Mouse (Mus musculus) ES-E14 (cell line): ENCODE measurements around the gene Sh3gl2.

ENCODE experiments used
- CHD2 ChIP-seq: IDR thresholded peaks from 2 replicates; pipeline ENCODE4 v1.6.1; 2014; ENCODE audit warnings: mild to moderate bottlenecking, low read depth, low read length, inconsistent platforms
- HCFC1 ChIP-seq: IDR thresholded peaks from 2 replicates; pipeline ENCODE4 v1.6.1; 2012; ENCODE audit warnings: low read length, inconsistent platforms, borderline replicate concordance; ENCODE audit not compliant: insufficient read depth
- MAFK ChIP-seq: IDR thresholded peaks from 2 replicates; pipeline ENCODE4 v1.6.1; 2014; ENCODE audit warnings: mild to moderate bottlenecking, low read depth, low read length, inconsistent platforms; ENCODE audit not compliant: insufficient read depth
- ZC3H11A ChIP-seq: IDR thresholded peaks from 2 replicates; pipeline ENCODE4 v1.6.1; 2012; ENCODE audit warnings: low read depth, mild to moderate bottlenecking, inconsistent platforms, low read length, borderline replicate concordance
- ZNF384 ChIP-seq: IDR thresholded peaks from 2 replicates; pipeline ENCODE4 v1.6.1; 2012; ENCODE audit warnings: low read depth, low read length, inconsistent platforms

GRCm38 (mm10) chr4:85168001-85168400 is 36.9 kb upstream of the Sh3gl2 start:
- TF ChIP-seq ZC3H11A (no peak), MAFK (no peak), ZNF384 (no peak), CHD2 (no peak), HCFC1 (no peak)
